Mouse (Mus musculus) embryonic facial prominence, embryonic 15.5 days (tissue): ENCODE measurements around the gene Pcyt1a. TPM values are rescaled to one million over a fixed set of nuclear protein-coding genes. Genes with fewer than 3 reads are reported as not detected.

ENCODE experiments used
- ATAC-seq: fragments of 200-750 bp; cut with Nextera tagmentation; 2 replicates; pipeline ENCODE4 v1.8.0; 2017; ENCODE audit warnings: low read depth, moderate TSS enrichment; ENCODE audit not compliant: insufficient number of reproducible peaks, low FRiP score, low TSS enrichment
- H3K27ac ChIP-seq: fragments of 300-500 bp; sonication (generic); replicated peaks from 2 replicates; pipeline ENCODE4 v1.5.1; 2015; ENCODE audit warnings: mild to moderate bottlenecking, inconsistent platforms
- H3K27me3 ChIP-seq: fragments of 300-500 bp; sonication (generic); 2 replicates; pipeline ENCODE4 v1.6.1; 2015; ENCODE audit warnings: inconsistent platforms
- H3K36me3 ChIP-seq: fragments of 300-500 bp; sonication (generic); 2 replicates; pipeline ENCODE4 v1.6.1; 2015; ENCODE audit warnings: mild to moderate bottlenecking, inconsistent platforms
- H3K4me1 ChIP-seq: fragments of 300-500 bp; sonication (generic); 2 replicates; pipeline ENCODE4 v1.6.1; 2015; ENCODE audit warnings: inconsistent platforms
- H3K4me2 ChIP-seq: fragments of 300-500 bp; sonication (generic); replicated peaks from 2 replicates; pipeline ENCODE4 v1.6.1; 2015; ENCODE audit warnings: mild to moderate bottlenecking, inconsistent platforms
- H3K4me3 ChIP-seq: fragments of 300-500 bp; sonication (generic); replicated peaks from 2 replicates; pipeline ENCODE4 v1.5.1; 2015; ENCODE audit warnings: mild to moderate bottlenecking, inconsistent platforms
- H3K9ac ChIP-seq: fragments of 300-500 bp; sonication (generic); 2 replicates; pipeline ENCODE4 v1.6.1; 2015; ENCODE audit warnings: inconsistent platforms
- H3K9me3 ChIP-seq: fragments of 300-500 bp; sonication (generic); replicated peaks from 2 replicates; pipeline ENCODE4 v1.6.1; 2016; ENCODE audit warnings: inconsistent platforms
- WGBS: fragments of 180-500 bp; shearing (Covaris S2); methylation state at CpG from one replicate; pipeline ENCODE4 v1.1.7; 2015; 5-methylcytosine and 5-hydroxymethylcytosine counted together
- polyA plus RNA-seq: library from polyadenylated mRNA; unstranded; fragments of >200 nt; fragmentation: Nextera tagmentation; extraction: Ambion mirVana; gene quantifications from 2 replicates; pipeline ENCODE4 v1.2.1, GENCODE M21; 2015

The Pcyt1a gene
- polyA plus RNA-seq, 1 experiment from 2014 or later = 41.3 TPM

DNA sequence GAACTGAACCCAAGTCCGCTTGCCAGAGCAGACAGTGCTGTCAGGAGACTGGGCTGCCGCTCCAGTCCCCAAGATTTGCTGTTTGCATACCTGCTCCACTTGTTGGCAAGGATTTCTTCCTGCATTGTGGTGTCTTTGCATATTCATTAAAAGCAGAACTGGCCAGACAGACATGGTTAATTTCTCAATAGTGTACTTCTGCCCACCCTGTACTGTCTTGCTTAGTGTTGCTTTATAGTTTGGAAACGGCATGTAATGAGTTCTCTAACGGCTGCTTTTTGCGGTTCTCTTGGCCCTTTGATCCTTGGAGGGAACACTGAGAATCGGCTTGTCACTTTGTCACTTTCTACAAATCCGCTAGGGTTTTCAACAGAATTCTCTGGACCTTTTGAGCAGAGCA, 70.7 kb downstream of the Pcyt1a start:
- no peak for ATAC-seq
- Histone ChIP-seq H3K27me3 (no peaks in the 10 kb centered on the region), H3K36me3 (no peaks in the 10 kb centered on the region), H3K27ac (no peak overlapping the region), H3K4me3 (no peak overlapping the region), H3K9ac (no peak overlapping the region), H3K4me1 (0 out of 2 replicates have a peak, but pooled peaks cover 3% of the 10 kb centered on the region), H3K4me2 (no peak overlapping the region), H3K9me3 (no peaks in the 10 kb centered on the region)
- WGBS = 58% methylated on average over 7 of the region's 7 CpGs

DNA sequence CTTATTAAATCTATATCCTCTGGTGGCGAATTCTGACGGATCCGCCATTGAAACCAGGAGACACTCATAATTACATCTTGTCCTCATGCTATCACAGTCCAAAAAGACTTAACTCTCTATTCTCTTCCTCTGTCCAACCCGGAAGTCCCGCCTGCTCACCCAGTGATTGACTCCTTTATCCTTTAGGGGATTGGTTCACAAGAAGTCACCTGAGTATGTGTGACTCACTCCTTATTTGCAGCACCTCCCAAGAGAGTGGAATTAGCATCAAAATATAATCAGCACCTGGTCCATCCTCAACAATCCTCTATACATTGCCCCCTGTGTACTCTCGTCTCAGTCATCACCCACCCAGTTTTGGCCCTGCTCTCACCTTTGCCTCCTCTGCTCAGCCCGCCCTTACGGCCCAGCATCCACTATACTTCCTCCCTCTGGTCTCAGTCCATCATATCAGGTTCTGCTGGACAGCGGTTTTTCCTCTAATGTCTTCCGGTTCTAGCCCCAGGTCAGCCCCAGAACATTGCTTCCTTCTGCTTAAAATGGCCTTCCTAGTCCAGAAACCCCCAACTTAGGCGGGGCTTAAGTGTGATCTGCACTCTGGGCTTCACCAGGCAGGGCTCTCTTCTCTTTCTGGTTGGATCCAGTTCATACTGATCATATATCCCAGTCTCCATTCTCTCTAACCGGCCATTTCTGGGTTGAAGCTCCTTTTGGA, 72.1 kb downstream of the Pcyt1a start:
- no peaks in the 10 kb centered on the region for H3K27me3 ChIP-seq
- H3K4me3 ChIP-seq = no peak overlapping the region
- H3K4me1 ChIP-seq = 0 out of 2 replicates have a peak, but pooled peaks cover 3% of the 10 kb centered on the region
- no peaks in the 10 kb centered on the region for H3K9me3 ChIP-seq
- no peak for ATAC-seq
- H3K9ac ChIP-seq = no peak overlapping the region
- no peak overlapping the region for H3K27ac ChIP-seq
- no peaks in the 10 kb centered on the region for H3K36me3 ChIP-seq
- 83% methylated on average over 12 of the region's 12 CpGs for WGBS
- H3K4me2 ChIP-seq = no peak overlapping the region

- H3K4me3 ChIP-seq = no peak overlapping the region
- H3K27me3 ChIP-seq = no peaks in the 10 kb centered on the region
- H3K27ac ChIP-seq = no peak overlapping the region
- no peak overlapping the region for H3K9ac ChIP-seq
- H3K4me2 ChIP-seq = no peak overlapping the region
- ATAC-seq = no peak
- 71% methylated on average over 6 of the region's 6 CpGs for WGBS
- 0 out of 2 replicates have a peak, but pooled peaks cover 3% of the 10 kb centered on the region for H3K4me1 ChIP-seq
- no peaks in the 10 kb centered on the region for H3K36me3 ChIP-seq
- H3K9me3 ChIP-seq = no peaks in the 10 kb centered on the region
These were observed 72.9 kb downstream of the Pcyt1a start for GRCm38 (mm10) chr16:32503633-32504032.

- Histone ChIP-seq H3K27ac (no peak overlapping the region), H3K9me3 (no peaks in the 10 kb centered on the region), H3K4me3 (no peak overlapping the region), H3K27me3 (no peaks in the 10 kb centered on the region), H3K4me1 (peaks cover 14% of the 10 kb centered on the region), H3K36me3 (no peaks in the 10 kb centered on the region), H3K9ac (no peak overlapping the region), H3K4me2 (no peak overlapping the region)
- 71% methylated on average over 8 of the region's 8 CpGs for WGBS
- ATAC-seq = no peak
These were observed 75.6 kb downstream of the Pcyt1a start for GRCm38 (mm10) chr16:32506298-32506697.

DNA sequence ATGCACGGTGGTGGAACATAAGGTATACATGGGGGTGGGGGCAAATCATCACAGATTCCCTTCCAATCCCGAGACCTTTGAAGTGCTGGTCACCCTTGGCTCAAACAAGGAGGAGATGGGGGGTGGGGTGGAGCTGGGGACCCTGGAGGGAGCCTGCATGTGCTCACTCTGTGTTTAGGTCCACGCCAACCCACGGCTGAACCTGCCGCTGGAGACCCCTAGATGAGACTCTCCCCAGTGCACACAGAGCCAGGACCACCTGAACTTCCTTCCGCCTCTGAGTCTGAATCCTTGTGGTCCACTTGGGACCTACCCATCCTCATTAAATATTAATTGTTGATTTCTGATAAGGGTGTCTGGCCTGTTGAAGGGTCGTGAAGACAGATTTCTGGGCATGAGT, 76.1 kb downstream of the Pcyt1a start:
- Histone ChIP-seq H3K27ac (no peak overlapping the region), H3K9ac (no peak overlapping the region), H3K9me3 (no peaks in the 10 kb centered on the region), H3K4me1 (peaks cover 14% of the 10 kb centered on the region), H3K4me3 (no peak overlapping the region), H3K4me2 (no peak overlapping the region), H3K36me3 (no peaks in the 10 kb centered on the region), H3K27me3 (no peaks in the 10 kb centered on the region)
- WGBS = 75% methylated on average over 7 of the region's 7 CpGs
- ATAC-seq = no peak

DNA sequence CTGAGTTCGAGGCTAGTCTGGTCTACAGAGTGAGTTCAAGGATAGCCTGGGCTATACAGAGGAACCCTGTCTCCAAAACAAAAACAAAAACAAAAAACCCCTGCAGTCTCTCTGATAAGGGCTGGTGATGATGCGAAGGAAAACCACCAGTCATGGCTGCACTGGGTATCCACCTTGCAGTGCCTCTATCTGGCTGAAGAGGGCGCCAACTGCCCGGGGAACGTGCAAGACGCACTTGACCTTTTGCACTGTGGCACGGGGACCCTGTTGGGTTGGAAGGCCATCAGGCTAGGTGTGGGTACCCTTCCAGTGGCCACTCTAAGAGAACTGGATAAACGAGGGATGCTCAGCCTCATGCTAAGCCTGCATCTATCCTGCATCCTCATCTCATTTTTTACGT, 76.7 kb downstream of the Pcyt1a start:
- H3K9ac ChIP-seq = no peak overlapping the region
- H3K27me3 ChIP-seq = no peaks in the 10 kb centered on the region
- H3K4me2 ChIP-seq = no peak overlapping the region
- WGBS = 20% methylated on average over 9 of the region's 9 CpGs
- H3K4me1 ChIP-seq = peaks cover 14% of the 10 kb centered on the region
- H3K4me3 ChIP-seq = no peak overlapping the region
- ATAC-seq = no peak
- H3K27ac ChIP-seq = no peak overlapping the region
- no peaks in the 10 kb centered on the region for H3K9me3 ChIP-seq
- no peaks in the 10 kb centered on the region for H3K36me3 ChIP-seq

- WGBS = 78% methylated on average over 5 of the region's 5 CpGs
- no peaks in the 10 kb centered on the region for H3K36me3 ChIP-seq
- ATAC-seq = no peak
- H3K4me2 ChIP-seq = no peak overlapping the region
- H3K9ac ChIP-seq = no peak overlapping the region
- no peaks in the 10 kb centered on the region for H3K27me3 ChIP-seq
- H3K4me1 ChIP-seq = peaks cover 14% of the 10 kb centered on the region
- no peak overlapping the region for H3K27ac ChIP-seq
- H3K9me3 ChIP-seq = no peaks in the 10 kb centered on the region
- no peak overlapping the region for H3K4me3 ChIP-seq
These were observed 77.3 kb downstream of the Pcyt1a start for GRCm38 (mm10) chr16:32508035-32508434.

- no peak for ATAC-seq
- Histone ChIP-seq H3K9ac (no peak overlapping the region), H3K27ac (no peak overlapping the region), H3K36me3 (no peaks in the 10 kb centered on the region), H3K9me3 (no peaks in the 10 kb centered on the region), H3K4me1 (peaks cover 14% of the 10 kb centered on the region), H3K4me3 (no peak overlapping the region), H3K4me2 (no peak overlapping the region), H3K27me3 (no peaks in the 10 kb centered on the region)
- 34% methylated on average over 3 of the region's 3 CpGs for WGBS
These were observed 77.9 kb downstream of the Pcyt1a start for GRCm38 (mm10) chr16:32508506-32509065.

DNA sequence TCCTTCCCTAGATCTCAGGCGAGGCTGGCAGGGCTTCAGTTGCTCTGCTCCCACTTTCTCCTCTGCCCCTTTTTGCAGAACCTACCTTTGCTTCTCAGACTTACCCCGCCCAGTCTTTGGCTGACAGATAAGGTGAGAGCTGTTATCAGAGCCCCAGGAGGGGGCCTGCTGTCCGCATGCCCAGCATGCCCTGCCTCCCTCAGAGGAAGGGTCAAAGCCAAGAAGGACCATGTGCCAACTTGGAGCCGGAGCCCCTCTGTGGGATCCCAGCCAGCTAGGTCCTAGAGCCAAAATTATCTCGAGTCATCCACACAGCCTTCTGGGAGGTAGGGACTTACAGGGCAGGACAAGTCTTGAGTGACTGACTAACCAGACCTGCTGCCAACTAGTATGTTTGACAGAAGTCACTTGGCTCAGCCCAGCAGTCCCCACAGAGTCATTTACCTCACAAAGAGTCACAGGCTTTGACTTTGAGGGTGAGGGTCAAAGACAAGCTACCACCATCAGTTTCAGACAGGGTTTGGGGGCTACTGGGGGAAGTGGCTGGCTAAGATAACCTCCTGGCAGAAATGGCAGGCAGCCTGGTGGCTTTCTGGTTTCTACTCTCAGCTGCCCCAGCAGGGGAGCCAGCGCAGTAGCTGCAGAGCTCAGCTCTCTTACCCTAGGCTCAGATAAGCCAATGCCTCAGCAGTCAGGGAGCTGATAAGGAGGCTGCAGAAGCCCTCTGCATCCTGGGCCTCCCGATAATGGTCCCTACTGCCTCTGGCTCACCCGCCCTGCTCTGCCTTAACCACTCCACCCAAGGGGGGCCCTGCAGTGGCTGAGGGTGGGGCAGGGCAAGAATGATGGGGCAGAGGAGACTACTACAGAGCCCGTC, 78.6 kb downstream of the Pcyt1a start:
- Histone ChIP-seq H3K9ac (no peak overlapping the region), H3K4me2 (no peak overlapping the region), H3K27ac (no peak overlapping the region), H3K27me3 (no peaks in the 10 kb centered on the region), H3K4me1 (peaks cover 14% of the 10 kb centered on the region), H3K4me3 (no peak overlapping the region), H3K36me3 (no peaks in the 10 kb centered on the region), H3K9me3 (no peaks in the 10 kb centered on the region)
- ATAC-seq = no peak
- 62% methylated on average over 9 of the region's 9 CpGs for WGBS

DNA sequence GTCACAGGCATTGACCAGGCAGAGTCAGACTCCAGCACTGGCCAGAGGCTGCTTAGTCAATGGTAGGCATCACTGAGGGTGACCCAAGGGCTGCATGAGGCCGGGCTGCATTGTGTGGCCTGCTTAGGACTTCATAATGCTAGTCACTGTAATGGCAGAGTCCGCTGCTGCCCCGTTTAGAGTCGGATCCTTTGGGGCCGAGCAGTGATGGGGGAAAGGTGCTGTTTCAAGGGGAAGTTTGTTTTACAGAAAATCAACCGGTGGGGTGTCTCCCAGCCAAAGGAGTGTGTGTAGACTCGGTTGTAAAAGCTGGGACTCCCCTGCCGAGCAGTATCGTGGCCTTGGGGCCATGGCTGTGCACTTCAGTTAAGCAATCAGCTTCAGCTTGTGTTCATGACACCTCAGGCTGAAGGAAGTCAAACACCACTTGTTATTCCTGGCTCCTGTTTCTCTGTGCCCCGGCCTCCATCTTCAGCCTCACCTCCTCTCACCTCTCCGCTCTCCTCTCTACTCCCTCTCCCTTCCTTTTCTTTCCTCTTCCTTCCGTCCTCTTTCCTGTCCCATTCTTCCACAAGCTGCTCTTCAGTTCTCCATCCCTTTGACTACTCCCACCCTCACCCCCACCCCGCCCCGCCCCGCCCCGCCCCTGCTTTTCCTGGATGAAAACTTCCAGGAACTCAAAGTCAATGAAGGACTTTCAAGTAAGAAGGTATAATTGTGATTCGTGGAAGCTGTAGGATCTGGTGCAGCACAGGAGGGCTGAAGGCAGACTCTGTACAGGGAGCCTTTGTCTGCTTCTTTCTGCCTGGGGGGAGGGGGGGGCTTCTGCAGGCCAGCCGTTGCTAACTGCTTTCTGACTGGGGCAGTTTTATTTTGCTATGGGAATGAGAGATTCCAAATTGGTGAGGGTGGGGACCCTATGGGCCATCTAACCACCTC, 79.9 kb downstream of the Pcyt1a start:
- no peak overlapping the region for H3K4me3 ChIP-seq
- 62% methylated on average over 18 of the region's 18 CpGs for WGBS
- no peak overlapping the region for H3K27ac ChIP-seq
- no peak for ATAC-seq
- H3K9ac ChIP-seq = no peak overlapping the region
- no peak overlapping the region for H3K4me2 ChIP-seq
- peaks cover 14% of the 10 kb centered on the region for H3K4me1 ChIP-seq
- H3K9me3 ChIP-seq = no peaks in the 10 kb centered on the region
- no peaks in the 10 kb centered on the region for H3K27me3 ChIP-seq
- H3K36me3 ChIP-seq = no peaks in the 10 kb centered on the region
